In the genomic region with DNA sequence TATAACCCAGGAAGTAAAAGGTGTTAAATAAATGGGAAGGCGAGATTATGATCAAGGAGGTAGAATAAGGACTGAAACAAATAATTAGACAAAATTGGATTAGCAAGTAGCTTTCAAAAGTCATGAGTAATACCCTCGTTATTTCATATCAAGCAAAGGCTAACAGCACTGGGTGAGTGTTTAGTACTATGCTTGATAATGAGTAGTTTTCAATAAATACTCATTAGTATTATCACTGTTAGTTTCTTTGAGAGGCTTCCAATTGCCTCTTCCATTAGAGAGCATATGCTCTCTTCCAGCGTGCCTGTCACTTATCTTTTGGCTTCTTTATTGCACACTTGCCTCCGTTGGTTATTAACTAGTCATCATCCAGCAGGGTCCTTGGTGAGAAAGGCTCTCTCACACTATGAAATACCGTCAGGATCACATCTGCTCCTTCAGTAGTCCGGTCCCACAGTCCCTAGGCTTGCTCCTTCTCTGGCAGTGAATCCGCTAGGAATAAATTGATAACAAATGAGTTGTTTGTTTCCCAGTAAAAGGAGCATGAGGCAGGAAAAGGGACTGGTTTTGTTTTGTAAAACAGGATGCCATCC, we compare ENCODE assay signal across 23 mouse cellular contexts.
DNase-seq lines count a peak whose midpoint lies in the region; ATAC-seq lines count a peak whose summit lies in the region.
"Had no signal": no experiment of that assay in that cellular context is flagged by ENCODE, and none has a peak within 500 bp of the region (broad histone marks: within the 10 kb centered on the region; RNA-seq: fewer than 3 reads in every experiment).

No protein-coding gene starts in this region.

- no peaks in the 10 kb centered on the region for H3K36me3 ChIP-seq in kidney, embryonic 14.5 days (ENCODE audit: control insufficient read depth, insufficient read depth, low read length)
- H3K36me3 ChIP-seq in forebrain, embryonic 16.5 days (ENCODE audit: control insufficient read depth, insufficient read depth), result no peaks in the 10 kb centered on the region
- H3K36me3 ChIP-seq: G1E; heart, embryonic 10.5 days; limb, embryonic 15.5 days; stomach, embryonic 15.5 days had no signal

- DNase-seq in adrenal gland, adult 2 months, result peak; percentile 1
- no peak for DNase-seq in adrenal gland, postnatal 4 days (ENCODE audit: low spot score in 2 of 2)
- DNase-seq in kidney, adult 9 months, result peak; percentile 48
- peak; percentile 12 for DNase-seq in kidney, postnatal 14 days
- no peak for DNase-seq in frontal cortex, postnatal 14 days (ENCODE audit: low spot score in 2 of 2)
- DNase-seq in cerebellum, adult 11-12 months, result no peak
- DNase-seq: cerebellum, adult 11 months; cerebellum, postnatal 25 days; gastrocnemius, postnatal 36 days; heart, postnatal 10 days; layer of hippocampus, postnatal 36 days; lung, adult 18-20 months; spleen, adult 18-20 months; thymus, adult 2 months had no signal

- H3K4me1 ChIP-seq in kidney, embryonic 14.5 days (ENCODE audit: control insufficient read depth, insufficient read depth, low read length), result no peaks in the 10 kb centered on the region
- H3K4me1 ChIP-seq in forebrain, embryonic 16.5 days (replicated peaks; ENCODE audit: control insufficient read depth, insufficient read depth, low read length), result peaks cover 4% of the 10 kb centered on the region
- H3K4me1 ChIP-seq: heart, embryonic 10.5 days; limb, embryonic 15.5 days; stomach, embryonic 15.5 days had no signal

- no peak overlapping the region for H3K9ac ChIP-seq in kidney, embryonic 14.5 days (ENCODE audit: low read depth, low read length)
- no peak overlapping the region for H3K9ac ChIP-seq in forebrain, embryonic 16.5 days (replicated peaks; ENCODE audit: low read depth, low read length)
- H3K9ac ChIP-seq: limb, embryonic 15.5 days; stomach, embryonic 15.5 days had no signal

- no peak overlapping the region for H3K4me3 ChIP-seq in kidney, embryonic 14.5 days (ENCODE audit: low read length)
- H3K4me3 ChIP-seq in forebrain, embryonic 16.5 days (replicated peaks; ENCODE audit: low read length), result no peak overlapping the region
- H3K4me3 ChIP-seq: heart, embryonic 10.5 days; limb, embryonic 15.5 days; stomach, embryonic 15.5 days had no signal

- no peaks in the 10 kb centered on the region for H3K9me3 ChIP-seq in kidney, embryonic 14.5 days (ENCODE audit: control insufficient read depth, low read length)
- H3K9me3 ChIP-seq in forebrain, embryonic 16.5 days (ENCODE audit: control insufficient read depth, low read length), result no peaks in the 10 kb centered on the region
- H3K9me3 ChIP-seq: G1E; heart, embryonic 10.5 days; limb, embryonic 15.5 days; stomach, embryonic 15.5 days had no signal

- no peaks in the 10 kb centered on the region for H3K27me3 ChIP-seq in kidney, embryonic 14.5 days (ENCODE audit: control insufficient read depth, insufficient read depth, low read length)
- H3K27me3 ChIP-seq in forebrain, embryonic 16.5 days (replicated peaks; ENCODE audit: control insufficient read depth, insufficient read depth, low read length), result no peaks in the 10 kb centered on the region
- H3K27me3 ChIP-seq: limb, embryonic 15.5 days; stomach, embryonic 15.5 days had no signal

- 79% methylated on average over 7 of the region's 7 CpGs for WGBS in kidney, embryonic 14.5 days
- WGBS in forebrain, embryonic 16.5 days, result 21% methylated on average over 7 of the region's 7 CpGs

- no peak for ATAC-seq in kidney, embryonic 14.5 days (ENCODE audit: low FRiP score, low TSS enrichment)
- peak; percentile 70 for ATAC-seq in forebrain, embryonic 16.5 days
- ATAC-seq: CD4-positive, CD25-positive, alpha-beta regulatory T cell, adult 4 months; inflammation-experienced regulatory T-cells, adult 6 months had no signal

- no peak overlapping the region for H3K4me2 ChIP-seq in kidney, embryonic 14.5 days (replicated peaks; ENCODE audit: low read depth, low read length)
- H3K4me2 ChIP-seq in forebrain, embryonic 16.5 days (ENCODE audit: low read length), result no peak overlapping the region
- H3K4me2 ChIP-seq: limb, embryonic 15.5 days; stomach, embryonic 15.5 days had no signal

- no peak overlapping the region for H3K27ac ChIP-seq in kidney, embryonic 14.5 days (ENCODE audit: low read depth, low read length)
- no peak overlapping the region for H3K27ac ChIP-seq in forebrain, embryonic 16.5 days (ENCODE audit: low read length)
- H3K27ac ChIP-seq: heart, embryonic 10.5 days; limb, embryonic 15.5 days; macrophage; stomach, embryonic 15.5 days had no signal

Comparison
In these comparisons a context has a peak if more than half of its experiments do, and no peak if none do; other contexts are left out.
1. DNase-seq: peak in adrenal gland, adult 2 months (single experiment), kidney, adult 9 months (single experiment) and kidney, postnatal 14 days (single experiment); none in adrenal gland, postnatal 4 days (0 of 2), frontal cortex, postnatal 14 days (0 of 2) and cerebellum, adult 11-12 months (single experiment).